Mouse (Mus musculus) lung, embryonic 16.5 days (tissue): ENCODE results near the gene Il4i1. TPM values are rescaled to one million over a fixed set of nuclear protein-coding genes. Genes with fewer than 3 reads are reported as not detected.

Experiments used
- microRNA counts: library from miRNA; unstranded; fragments of <30 nt; microRNA quantifications from one replicate; lab custom pipeline; 2016
- microRNA-seq: library from miRNA; unstranded; fragments of <30 nt; microRNA quantifications from one replicate; pipeline ENCODE4, GENCODE M21; 2016
- polyA plus RNA-seq: library from polyadenylated mRNA; unstranded; fragments of >200 nt; fragmentation: Nextera tagmentation; extraction: Ambion mirVana; gene quantifications from 2 replicates; pipeline ENCODE4 v1.2.1, GENCODE M21; 2015

The Il4i1 gene
- polyA plus RNA-seq, 1 experiment from 2014 or later = 1.4 TPM

MicroRNAs encoded within 50 kb of the gene (microRNA counts, 519-probe panel; counts per million panel counts)
- not detected for microRNA mmu-miR-707 (lab: Ali Mortazavi, UCI)

Small RNA genes within 50 kb of the gene (microRNA-seq; reads per million reads assigned to microRNA genes)
- not detected for gene Mir707

Other genes with a start within 250 kb of the Il4i1 start
- 93.0 and 140 TPM in 2 replicates for gene Napsa, start 244.0 kb upstream of the Il4i1 start, polyA plus RNA-seq
- 1.5 and 2.1 TPM in 2 replicates for gene Kcnc3, start 225.7 kb upstream of the Il4i1 start, polyA plus RNA-seq
- gene Myh14, start 145.5 kb upstream of the Il4i1 start, polyA plus RNA-seq = 38.8 and 39.4 TPM in 2 replicates
- not detected in 2 replicates for gene Izumo2, start 107.6 kb upstream of the Il4i1 start, polyA plus RNA-seq
- gene Vrk3, start 68.0 kb upstream of the Il4i1 start, polyA plus RNA-seq = 46.9 and 53.0 TPM in 2 replicates
- gene Zfp473, start 65.3 kb upstream of the Il4i1 start, polyA plus RNA-seq = 2.0 TPM in 2 replicates
- 88.6 and 98.6 TPM in 2 replicates for gene Nup62, start 299 bp upstream of the Il4i1 start, polyA plus RNA-seq
- gene Atf5, start 271 bp downstream of the Il4i1 start, polyA plus RNA-seq = 3.3 and 3.5 TPM in 2 replicates
- 92.3 and 95.6 TPM in 2 replicates for gene Akt1s1, start 32.6 kb downstream of the Il4i1 start, polyA plus RNA-seq
- gene Tbc1d17, start 32.7 kb downstream of the Il4i1 start, polyA plus RNA-seq = 83.7 and 84.4 TPM in 2 replicates
- 38.0 and 39.0 TPM in 2 replicates for gene Pnkp, start 40.8 kb downstream of the Il4i1 start, polyA plus RNA-seq
- 302 and 307 TPM in 2 replicates for gene Ptov1, start 53.4 kb downstream of the Il4i1 start, polyA plus RNA-seq
- 97.3 and 102 TPM in 2 replicates for gene Med25, start 76.3 kb downstream of the Il4i1 start, polyA plus RNA-seq
- 22.4 and 24.3 TPM in 2 replicates for gene Fuz, start 79.7 kb downstream of the Il4i1 start, polyA plus RNA-seq
- 58.2 and 63.7 TPM in 2 replicates for gene Ap2a1, start 113.1 kb downstream of the Il4i1 start, polyA plus RNA-seq
- 0.15 and 0.44 TPM in 2 replicates for gene Tsks, start 126.8 kb downstream of the Il4i1 start, polyA plus RNA-seq
- 17.1 and 17.5 TPM in 2 replicates for gene Cpt1c, start 158.5 kb downstream of the Il4i1 start, polyA plus RNA-seq
- gene Prmt1, start 170.2 kb downstream of the Il4i1 start, polyA plus RNA-seq = 413 and 457 TPM in 2 replicates
- gene Irf3, start 181.3 kb downstream of the Il4i1 start, polyA plus RNA-seq = 96.5 and 108 TPM in 2 replicates
- 62.0 and 64.5 TPM in 2 replicates for gene Bcl2l12, start 182.3 kb downstream of the Il4i1 start, polyA plus RNA-seq
- gene Scaf1, start 200.0 kb downstream of the Il4i1 start, polyA plus RNA-seq = 28.9 and 30.7 TPM in 2 replicates
- 54.6 and 59.7 TPM in 2 replicates for gene Rras, start 201.6 kb downstream of the Il4i1 start, polyA plus RNA-seq
- gene Prr12, start 236.5 kb downstream of the Il4i1 start, polyA plus RNA-seq = 9.2 TPM in 2 replicates
- gene Nosip, start 246.0 kb downstream of the Il4i1 start, polyA plus RNA-seq = 72.5 and 77.8 TPM in 2 replicates
- 28.7 and 31.9 TPM in 2 replicates for gene Prrg2, start 246.3 kb downstream of the Il4i1 start, polyA plus RNA-seq